Mouse (Mus musculus) heart, adult 2 months (tissue): ENCODE measurements around the gene Smarca2.

Source experiments
- CTCF ChIP-seq: fragments of 200-600 bp; IDR thresholded peaks from 2 replicates; pipeline ENCODE4 v1.8.1; 2022; ENCODE audit warnings: antibody characterized with exemption, mild to moderate bottlenecking, moderate library complexity
- EP300 ChIP-seq: fragments of 200-500 bp; IDR thresholded peaks from 2 replicates; pipeline ENCODE4 v1.6.1; 2011; ENCODE audit warnings: low read depth, low read length, control low read depth; ENCODE audit not compliant: insufficient read depth
- POLR2A ChIP-seq: fragments of 200-500 bp; IDR thresholded peaks from 2 replicates; pipeline ENCODE4 v1.6.1; 2011; ENCODE audit warnings: mild to moderate bottlenecking, low read depth, low read length, control low read depth; ENCODE audit not compliant: insufficient read depth

DNA sequence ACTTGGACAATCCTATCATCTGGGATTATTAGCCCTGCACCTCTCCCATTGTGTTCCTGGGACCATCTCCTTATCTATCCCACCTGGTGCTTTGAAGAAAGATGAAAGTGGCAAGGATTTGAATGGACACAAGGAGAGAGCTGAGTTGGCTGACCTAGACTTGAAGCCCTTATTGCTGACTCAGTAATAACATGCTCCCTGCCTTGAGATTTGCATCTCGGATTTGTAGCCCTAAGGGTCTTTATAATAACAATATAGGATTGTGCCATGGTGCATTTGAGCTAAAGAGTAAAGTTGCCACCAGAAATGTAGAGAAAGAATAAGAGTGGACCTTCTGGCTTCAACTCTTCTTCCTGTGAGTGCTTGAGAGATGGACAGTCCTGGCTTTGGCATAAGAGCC is 11.4 kb downstream of the Smarca2 start:
- TF ChIP-seq CTCF (no peak), EP300 (no peak), POLR2A (no peak)
